Mouse (Mus musculus): Measurements from ENCODE around the gene Gjb1.
"Not testable (repeated sequence)": the region's sequence is repeated elsewhere in the genome, so short reads cannot be mapped to it uniquely, and the experiment has no call there.

Gene Gjb1

DNA sequence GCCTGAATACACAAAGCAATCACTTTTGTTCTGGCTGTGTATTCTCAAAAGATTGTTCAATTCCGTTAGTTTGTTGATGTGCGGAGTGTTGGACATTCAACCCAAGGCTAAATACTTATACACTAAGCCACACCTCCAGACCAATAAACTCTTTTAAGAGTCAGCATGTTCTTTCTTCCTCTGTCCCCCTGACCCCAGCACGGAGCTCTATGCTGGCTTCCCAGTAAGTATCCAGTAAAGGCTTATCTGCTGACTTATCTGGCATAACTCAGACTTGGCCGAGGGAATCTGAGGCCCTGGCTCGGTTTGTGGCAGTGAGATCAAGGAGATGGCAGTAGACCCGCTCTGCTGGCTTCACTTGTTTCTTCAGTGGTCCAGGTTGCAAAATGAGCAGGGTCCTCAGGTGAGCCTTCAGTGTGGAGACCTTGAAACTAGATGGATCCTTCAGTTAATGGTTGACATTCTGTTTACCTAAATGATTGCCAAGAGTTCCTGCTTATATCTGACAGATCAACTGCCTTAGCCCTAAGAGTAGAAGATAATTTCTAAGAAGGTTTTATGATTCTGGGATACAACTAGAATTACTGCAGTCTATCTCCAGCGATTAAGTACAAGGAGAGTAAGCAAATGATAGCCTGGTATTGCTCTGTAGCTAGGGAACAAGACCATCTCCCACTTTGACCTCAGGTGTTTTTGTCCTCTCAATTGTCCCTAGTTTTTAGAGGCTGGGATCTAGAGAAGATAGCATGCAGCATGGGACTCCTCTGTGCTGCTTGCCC is at the start of gene Gjb1:
TSS of gene Gjb1 (plus strand) at position 189 of the 779 bp plus-strand sequence.
- DNase-seq (ENCODE audit: low spot score in 2 of 2) = no peak

DNA sequence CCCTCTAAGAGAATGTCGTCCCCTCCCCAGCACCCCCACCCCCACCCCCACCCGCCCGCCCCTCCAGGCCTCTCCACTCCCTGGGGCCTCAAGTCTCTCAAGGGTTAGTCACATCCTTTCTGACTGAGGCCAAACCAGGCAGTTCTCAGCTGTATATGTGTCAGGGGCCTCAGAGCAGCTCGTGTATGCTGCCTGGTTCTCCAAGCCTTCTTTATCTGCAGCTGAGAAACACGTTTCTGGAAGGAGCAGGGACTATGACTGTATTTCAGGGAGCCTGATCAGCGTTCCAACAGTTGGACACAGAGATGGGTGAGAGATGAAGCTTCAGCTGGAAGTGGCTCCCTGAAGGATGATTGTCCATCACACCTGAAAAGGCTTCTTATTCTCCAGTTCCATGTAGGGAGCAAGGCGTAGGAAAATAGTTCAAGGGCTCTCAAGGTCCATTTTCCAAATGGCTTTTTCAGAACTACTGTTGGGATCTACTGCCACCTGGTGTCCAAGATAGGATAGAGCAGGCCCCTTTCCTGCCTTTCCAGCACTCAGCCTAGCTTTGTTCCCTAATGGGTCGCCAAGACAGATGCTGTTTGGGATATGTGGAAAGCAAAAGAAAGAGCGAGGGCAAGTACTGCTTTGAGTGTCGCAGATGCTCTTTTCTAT is 46.7 kb upstream of the Gjb1 start:
- peak; percentile 33 to 66 for DNase-seq (ENCODE audit: low spot score in 2 of 2)

DNA sequence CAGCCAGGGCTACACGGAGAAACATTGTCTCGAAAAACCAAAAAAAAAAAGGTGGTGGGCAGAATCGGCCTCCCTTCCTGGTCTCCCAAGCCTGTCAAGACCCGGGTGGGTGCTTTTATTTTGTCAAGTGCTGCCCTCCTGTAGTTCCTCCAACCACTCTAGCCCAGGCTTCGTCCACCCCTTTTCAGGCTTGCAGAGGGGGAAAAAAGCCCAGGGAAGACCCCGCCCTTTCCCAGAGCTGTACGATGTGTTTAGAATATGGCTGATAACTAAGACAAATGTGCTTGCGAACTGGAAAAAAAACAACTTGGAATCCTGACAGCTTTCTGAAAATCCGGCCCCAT is 44.2 kb upstream of the Gjb1 start:
- no peak for DNase-seq (ENCODE audit: low spot score in 2 of 2)

DNA sequence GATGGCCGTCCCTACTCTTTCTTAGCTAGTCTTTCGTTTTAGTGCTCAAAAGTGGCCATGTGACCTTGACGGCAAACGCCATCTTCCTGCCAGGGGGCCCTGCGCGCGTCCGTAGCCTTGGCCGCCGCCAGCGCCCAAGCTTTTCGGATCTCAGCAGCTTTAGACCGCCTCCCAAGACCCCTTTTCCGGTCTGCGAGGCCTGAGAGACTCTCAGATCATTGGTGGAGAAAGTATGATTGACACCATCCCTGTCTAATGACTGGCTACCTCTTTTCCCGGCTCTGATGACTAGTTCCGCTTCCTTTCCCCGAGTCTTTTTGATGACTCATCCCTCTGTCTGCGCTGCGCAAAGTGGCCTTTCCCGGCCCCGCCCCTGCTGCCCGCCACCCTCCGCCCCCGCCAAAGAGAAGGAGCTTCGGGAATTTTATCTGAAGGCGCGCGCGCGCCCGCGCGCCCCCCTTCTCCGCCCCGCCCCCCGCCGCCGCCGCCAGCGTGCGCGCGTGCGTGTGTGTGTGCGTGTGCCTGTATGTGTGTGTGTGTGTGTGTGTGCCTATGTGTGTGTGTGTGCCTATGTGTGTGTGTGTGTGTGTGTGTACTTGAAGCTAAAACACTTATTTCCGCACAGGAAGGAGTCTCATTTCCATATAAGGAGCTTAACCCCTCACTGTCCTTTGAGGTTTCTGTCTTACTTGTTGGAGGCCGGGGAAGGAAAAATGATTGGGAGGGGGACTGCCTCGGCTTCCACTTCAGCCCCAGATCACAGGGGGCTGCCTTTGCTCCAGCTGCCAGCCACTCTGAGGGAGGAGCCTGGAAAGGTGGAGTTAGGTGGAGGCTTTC is 43.6 kb upstream of the Gjb1 start:
- peak; percentile 62 to 75 for DNase-seq (ENCODE audit: low spot score in 2 of 2)

DNA sequence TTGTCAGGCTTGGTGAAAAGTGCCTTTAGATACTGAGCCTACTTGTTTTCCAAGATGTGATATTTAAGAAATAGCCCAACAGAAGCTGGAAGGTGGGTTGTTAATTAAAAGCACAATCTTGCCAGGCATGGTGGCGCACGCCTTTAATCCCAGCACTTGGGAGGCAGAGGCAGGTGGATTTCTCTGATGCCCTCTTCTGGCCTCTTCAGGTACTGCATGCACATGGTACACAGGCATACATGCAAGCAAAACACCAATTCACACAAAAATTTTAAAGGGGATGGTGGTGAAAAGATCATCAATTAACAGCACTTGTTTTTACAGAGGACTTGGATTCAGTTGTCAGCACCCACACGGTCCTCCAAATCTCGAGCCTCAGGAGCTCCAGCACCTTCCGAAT is 41.6 kb upstream of the Gjb1 start:
- DNase-seq (ENCODE audit: low spot score in 2 of 2) = no peak

DNA sequence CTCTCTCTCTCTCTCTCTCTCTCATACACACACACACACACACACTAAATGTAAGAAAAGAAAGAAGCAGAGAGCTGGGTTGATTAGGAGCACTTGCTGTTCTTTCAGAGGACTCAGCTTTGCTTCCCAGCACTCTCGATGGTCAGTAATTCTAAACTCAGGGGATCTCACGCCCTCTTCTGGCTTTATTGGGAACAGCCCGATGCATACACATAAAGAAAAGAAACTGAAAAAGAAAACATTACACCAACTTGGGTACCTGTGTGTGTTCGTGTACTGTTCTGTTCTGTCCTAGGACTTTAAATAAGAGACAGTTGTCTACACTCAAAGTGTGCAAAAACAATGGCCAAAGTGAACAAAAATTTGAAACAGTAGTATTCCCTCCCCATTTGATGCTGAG is 37.5 kb upstream of the Gjb1 start:
- no peak for DNase-seq (ENCODE audit: low spot score in 2 of 2)

DNA sequence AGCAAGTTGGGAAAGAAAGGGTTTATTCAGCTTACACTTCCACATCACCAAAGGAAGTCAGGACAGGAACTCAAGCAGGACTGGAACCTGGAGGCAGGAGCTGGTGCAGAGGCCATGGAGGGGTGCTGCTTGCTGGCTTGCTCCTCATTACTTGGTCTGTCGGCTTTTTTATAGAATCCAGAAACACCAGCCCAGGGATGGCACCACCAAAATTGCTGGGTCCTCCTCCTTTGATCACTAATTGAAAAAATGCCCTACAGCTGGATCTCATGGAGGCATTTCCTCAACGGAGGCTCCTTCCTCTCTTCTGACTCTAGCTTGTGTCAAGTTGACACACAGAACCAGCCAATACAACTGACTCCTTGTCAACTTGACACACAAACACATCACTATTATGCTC is 33.3 kb upstream of the Gjb1 start:
- DNase-seq (ENCODE audit: low spot score in 2 of 2) = not testable (repeated sequence)

DNA sequence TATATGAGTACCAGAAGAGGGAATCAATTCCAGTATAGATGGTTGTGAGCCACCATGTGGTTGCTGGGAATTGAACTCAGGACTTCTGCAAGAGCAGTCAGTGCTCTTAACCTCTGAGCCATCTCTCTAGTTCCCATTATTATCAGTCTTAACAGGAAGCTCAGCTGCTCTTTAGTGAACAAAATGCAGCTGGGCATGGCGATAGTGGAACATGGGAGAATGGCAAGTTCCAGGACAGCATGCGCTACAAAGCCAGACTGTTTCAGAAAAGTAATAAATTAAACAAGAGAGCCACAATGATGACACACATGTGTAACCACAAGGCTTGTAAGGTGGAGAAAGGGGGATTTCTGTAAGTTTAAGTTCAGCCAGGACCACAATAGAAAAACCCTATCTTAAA is 30.7 kb upstream of the Gjb1 start:
- DNase-seq (ENCODE audit: low spot score in 2 of 2) = no peak

DNA sequence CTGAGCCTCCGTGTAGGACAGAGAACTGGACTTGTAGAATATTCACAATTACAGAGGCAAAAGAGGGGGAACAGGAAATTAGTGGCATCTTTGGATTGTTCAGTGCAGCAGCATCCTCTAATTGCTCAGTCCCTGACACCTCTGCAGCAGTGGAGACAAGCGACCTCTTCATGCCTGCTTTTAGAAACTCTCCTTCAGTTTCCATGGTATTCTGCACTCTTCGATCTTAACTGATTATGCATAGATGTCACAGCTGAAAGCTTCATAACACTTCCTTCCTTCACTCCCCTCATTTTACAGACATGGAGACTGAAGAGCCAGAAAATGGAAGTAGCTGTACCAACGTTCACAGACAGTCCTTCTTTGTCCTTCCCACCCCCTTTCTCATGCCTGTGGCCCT is 29.7 kb upstream of the Gjb1 start:
- no peak for DNase-seq (ENCODE audit: low spot score in 2 of 2)

DNA sequence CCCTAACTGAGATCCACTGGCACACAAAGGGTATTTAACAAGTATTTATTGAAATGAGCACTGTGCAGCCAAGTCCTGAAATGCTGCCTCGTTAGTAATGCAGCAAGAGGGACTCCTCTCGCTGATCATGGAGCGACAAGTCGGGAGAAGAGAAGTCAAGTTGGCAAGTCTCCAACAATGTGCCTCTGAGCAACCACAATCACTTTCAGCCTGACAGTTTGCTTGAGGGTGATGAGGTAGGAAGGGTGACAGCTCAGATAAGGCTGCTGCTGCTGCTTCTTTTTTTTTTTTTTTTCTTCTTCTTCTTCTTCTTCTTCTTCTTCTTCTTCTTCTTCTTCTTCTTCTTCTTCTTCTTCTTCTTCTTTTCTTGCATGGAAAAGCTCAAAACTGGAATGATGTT is 25.0 kb upstream of the Gjb1 start:
- no peak for DNase-seq (ENCODE audit: low spot score in 2 of 2)

DNA sequence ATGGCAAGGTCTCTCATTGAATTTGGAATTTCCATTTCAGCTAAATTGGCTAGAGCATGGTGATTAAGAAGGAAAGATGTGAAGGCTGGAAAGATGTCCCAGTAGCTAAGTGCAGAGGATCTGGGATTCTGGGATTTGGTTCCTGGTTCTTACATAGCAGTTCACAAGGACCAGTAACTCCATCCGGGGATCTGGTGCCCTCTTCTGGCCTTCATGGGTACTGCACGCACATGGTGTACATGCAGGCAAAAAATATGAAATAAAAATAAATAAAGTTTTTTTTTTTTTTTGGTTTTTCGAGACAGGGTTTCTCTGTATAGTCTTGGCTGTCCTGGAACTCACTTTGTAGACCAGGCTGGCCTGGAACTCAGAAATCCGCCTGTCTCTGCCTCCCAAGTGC is 17.3 kb upstream of the Gjb1 start:
- DNase-seq (ENCODE audit: low spot score in 2 of 2) = not testable (repeated sequence)

DNA sequence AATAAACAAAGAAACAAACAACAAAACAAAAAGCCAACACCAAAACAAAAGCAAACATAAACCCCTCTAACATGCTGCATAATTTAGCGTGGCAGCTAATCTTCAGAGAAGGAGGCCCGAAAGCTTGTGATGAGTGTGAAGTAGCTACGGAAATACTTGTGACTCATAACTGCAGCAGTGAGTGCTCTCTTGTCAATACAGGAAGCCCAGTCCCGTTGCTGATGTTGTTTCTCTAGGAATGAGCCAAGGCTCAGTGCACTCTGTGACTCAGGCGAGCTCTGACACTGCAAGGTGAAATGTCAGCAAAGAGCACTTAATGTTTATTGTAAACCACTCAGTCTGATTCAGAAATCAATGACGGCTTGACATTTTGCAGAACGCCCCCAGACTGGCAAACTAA is 7.2 kb upstream of the Gjb1 start:
- no peak for DNase-seq (ENCODE audit: low spot score in 2 of 2)

DNA sequence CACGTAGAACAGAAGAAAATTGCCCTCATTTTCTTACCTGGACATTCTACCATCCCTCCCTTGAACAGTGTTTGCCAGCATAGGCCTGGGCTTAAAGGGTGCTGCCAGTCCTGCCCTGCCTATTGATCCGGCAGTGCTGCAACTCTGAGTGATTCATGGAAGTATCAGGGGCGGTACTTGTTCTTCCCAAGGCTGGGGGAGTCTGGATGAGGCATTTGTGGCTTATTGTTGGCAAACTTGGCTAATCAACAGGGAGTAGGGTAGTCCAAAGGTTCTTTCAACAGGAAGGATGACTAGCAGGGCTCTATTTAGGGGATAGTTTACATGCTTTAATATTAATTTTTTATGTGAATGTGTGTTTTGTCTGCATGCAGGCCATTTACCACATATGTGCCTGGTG is 5.6 kb upstream of the Gjb1 start:
- DNase-seq (ENCODE audit: low spot score in 2 of 2) = no peak

DNA sequence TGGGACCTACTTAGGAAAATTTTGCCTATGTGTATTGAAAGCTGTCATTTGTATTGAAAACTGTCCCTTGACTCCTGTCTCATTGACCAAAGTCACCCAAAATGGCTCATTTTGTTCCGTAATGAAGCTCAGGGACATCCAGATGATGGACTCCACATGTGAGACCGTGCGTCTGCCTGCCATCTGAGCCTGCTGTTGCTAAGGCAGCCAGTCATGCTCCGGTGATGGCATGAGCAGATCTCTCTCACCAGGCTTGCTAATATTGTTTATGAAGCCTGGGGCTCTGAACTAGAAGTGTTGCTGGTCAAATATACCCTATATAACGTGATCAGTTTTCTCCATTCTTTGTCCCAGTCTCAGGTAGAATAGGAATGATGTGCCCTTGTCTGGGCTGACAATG is 3.2 kb upstream of the Gjb1 start:
- DNase-seq (ENCODE audit: low spot score in 2 of 2) = no peak

DNA sequence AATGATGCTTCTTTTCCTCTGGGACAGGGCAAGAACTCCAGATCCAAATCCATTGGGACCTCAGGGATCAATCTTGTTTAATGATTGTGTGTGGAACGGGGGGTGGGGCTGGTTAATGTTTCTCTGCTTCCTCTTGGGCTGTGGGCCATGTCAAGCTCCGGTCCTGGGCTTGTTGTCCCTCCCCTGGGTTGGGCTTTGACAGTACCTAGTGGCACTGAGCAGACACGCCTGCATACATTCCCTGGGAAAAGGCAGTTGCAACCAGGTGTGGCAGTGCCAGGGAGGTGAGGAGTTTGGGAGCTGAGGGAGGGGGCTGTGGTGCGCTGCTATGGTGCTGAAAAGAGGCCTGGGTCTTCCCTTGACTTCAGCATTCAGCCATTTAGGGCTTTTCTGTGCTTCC is 898 bp downstream of the Gjb1 start:
- no peak for DNase-seq (ENCODE audit: low spot score in 2 of 2)

DNA sequence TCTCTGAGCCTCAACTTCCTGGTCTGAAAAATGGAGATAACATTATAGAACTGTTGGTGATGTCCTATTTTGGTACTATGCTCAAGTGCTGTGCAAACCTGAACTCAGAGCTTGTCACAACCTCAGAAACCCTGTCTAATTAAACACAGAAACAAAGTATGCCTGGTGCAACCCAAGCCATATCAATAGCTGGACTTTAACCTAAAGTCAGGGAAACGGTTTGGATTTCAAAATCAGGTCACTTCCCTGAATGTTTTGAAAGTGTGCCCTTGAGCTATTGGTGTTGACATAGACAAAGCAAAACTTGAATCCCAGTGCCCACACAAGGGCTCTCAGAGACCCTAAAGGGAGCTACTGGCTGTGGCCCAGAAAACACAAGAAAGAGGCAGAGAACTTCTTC is 3.6 kb downstream of the Gjb1 start:
- DNase-seq (ENCODE audit: low spot score in 2 of 2) = no peak

DNA sequence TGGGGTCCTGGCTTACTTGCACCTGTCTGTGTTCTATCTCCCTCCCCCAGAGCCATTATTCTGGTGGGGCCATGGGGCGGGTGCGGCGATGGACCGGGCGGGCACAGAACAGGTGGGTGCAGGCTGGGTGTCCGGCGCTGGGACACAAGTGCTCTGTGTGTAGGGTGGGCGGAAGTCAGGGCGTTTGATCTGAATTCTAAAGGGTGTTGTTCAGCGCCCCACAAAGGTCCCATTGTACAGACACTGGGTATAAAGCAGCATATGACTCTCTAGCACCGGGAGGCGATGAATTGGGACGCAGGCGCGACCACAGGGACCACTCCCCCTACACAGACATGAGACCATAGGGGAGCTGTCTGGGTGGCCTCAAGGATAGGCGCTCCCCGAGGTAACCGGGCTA is 7.3 kb downstream of the Gjb1 start:
- DNase-seq (ENCODE audit: low spot score in 2 of 2) = no peak

DNA sequence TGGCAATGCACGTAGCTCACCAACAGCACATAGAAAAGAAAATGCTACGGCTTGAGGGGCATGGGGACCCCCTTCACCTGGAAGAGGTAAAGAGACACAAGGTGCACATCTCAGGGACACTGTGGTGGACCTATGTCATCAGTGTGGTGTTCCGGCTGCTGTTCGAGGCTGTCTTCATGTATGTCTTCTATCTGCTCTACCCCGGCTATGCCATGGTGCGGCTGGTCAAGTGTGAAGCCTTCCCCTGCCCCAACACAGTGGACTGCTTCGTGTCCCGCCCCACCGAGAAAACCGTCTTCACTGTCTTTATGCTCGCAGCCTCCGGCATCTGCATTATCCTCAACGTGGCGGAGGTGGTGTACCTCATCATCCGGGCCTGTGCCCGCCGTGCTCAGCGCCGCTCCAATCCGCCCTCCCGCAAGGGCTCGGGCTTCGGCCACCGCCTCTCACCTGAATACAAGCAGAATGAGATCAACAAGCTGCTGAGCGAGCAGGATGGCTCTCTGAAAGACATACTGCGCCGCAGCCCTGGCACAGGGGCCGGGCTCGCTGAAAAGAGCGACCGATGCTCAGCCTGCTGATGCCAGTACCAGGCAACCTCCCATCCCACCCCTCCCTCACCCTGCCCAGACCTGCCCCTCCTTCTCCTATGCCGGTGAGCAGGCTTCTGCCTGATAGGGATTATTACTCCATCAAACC is 8.4 kb downstream of the Gjb1 start:
- no peak for DNase-seq (ENCODE audit: low spot score in 2 of 2)

DNA sequence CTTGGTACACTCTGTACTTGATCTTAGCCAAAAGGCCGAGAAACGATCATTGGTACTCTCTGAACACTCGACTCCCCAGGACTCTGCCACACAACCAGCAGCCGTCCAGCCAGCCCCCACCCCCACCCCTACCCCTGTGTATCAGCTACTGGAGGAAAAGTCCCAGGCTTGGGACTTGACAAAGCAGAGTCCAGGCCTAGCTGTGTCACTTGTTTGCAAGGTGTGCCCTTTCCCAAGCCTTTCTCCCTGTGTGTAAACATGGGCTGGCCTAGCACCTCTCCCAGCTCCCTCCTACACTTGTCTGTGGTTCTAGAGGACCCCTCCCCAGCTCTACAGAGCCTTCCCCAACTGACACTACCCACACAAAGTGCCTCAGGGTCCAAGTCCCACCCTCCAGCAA is 10.0 kb downstream of the Gjb1 start:
- no peak for DNase-seq (ENCODE audit: low spot score in 2 of 2)

DNA sequence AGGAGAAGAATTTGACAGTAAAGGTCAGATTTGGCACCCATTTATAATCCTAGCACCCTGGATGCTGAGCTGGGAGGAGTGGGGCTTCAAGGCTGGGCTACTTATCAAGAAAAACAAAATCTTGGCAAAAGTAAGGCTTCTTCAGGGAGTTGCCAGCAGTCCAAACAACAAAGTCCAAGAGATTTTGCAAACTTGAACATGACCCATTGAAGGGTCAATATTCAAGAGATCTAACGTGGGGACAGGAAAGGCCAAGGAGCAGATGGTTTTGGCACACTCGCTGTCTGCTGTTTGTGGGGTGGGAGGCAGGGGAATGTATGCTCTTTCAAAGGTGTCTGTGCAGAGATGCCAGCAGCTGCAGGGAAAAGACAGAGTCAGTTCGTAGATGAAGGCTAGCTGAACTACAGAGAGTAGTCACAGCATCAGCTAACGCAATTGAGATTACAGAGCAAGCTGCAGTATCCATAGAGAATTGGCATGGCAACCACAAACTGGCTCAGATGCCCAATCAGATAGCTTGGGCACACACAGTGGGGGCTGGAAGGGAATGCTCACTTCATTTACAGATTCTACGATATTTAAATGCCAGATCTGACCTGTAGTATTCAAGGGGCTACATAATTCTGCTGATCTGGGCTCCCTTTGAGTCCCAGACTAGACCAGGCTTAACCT is 12.8 kb downstream of the Gjb1 start:
- DNase-seq (ENCODE audit: low spot score in 2 of 2) = no peak

DNA sequence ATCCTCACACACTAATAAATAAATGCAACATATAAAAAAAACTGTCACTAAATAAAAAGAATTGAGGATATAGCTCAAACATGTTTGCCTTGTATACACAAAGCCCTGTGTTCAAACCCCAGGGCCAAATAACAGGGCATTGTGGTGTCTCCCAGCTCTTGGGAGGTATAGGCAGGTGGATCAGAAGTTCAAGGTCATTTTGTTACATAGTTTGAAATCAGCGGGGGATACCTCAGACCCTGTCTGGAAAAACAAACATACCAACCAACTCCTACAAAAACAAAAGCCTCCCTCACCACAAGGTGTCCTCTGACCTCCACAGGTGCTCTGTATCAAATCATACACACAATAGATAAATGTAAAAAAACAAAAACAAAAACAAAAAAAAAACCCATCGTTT is 18.2 kb downstream of the Gjb1 start:
- no peak for DNase-seq (ENCODE audit: low spot score in 2 of 2)

DNA sequence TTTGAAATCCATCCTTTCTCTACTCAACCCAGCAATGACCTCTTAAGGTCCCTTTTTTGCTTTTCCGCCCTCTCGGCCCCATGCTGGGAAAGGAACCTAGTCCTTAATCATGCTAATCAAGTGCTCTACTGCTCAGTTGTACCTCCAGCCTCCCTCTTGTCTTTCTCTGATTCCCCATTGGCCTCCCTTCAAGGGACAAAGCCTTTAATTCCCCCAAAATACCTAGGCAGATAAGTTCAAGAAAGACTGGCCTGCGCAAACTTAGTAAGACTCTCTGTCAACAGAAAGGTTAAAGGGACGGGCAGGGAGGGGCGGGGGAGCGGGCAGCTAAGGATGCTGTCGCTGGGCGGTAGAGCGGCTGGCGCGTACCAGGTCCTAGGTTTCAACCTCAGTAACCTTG is 20.3 kb downstream of the Gjb1 start:
- no peak for DNase-seq (ENCODE audit: low spot score in 2 of 2)
